Mouse (Mus musculus) erythroid progenitor cell, adult 5-6 weeks (primary cell): Measurements from ENCODE around the gene Ccdc7a. TPM values are rescaled to one million over a fixed set of nuclear protein-coding genes. Genes with fewer than 3 reads are reported as not detected.
A peak's percentile ranks its signal among the peaks of the same experiment; 100 is the strongest.
"Not testable (repeated sequence)": the region's sequence is repeated elsewhere in the genome, so short reads cannot be mapped to it uniquely, and the experiment has no call there.

ENCODE experiments used
- ATAC-seq: replicated peaks from 2 replicates; pipeline ENCODE4 v1.8.0; 2016; ENCODE audit warnings: moderate number of reproducible peaks, mild to moderate bottlenecking, moderate TSS enrichment, inconsistent platforms; ENCODE audit not compliant: poor library complexity, low FRiP score, severe bottlenecking
- total RNA-seq, 2 experiments: library from RNA; stranded (forward) in 1 of 2; stranded (reverse) in 1 of 2; fragments of 150-400 nt in 1 of 2; fragments of 186-747, 209-891 nt in 1 of 2; gene quantifications; 2 replicates each; pipeline versions ENCODE4 v1.2.3 to v1.2.4; 2015 to 2017; ENCODE audit warnings: low replicate concordance in 2 of 2

Gene Ccdc7a
- total RNA-seq (2015; ENCODE audit: low replicate concordance) (not detected in 2 replicates), total RNA-seq (2017; ENCODE audit: low replicate concordance) (not detected in 2 replicates)

GRCm38 (mm10) chr8:129065417-129065816 lies at the start of gene Ccdc7a:
Ccdc7a (minus strand) TSS chr8:129065517.
- not testable (repeated sequence) for ATAC-seq

DNA sequence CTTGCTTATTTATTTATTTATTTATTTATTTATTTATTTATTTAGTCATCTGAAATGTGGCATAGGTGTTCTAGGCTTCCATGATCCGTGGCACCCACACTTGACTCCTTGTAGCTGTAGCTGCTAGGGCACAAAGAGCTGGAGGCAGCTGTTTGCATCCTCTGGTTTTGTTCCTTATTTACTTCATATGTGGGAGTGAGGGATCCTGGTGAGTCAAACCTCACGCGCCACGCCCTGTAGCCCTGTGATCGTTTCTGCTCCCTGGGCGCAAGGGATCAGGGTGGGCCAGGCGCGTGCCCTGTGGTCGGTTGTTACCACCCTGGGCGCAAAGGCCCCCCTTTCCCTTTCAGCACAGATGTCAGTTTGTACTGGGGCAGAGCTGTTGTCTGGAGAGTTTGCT lies 1.5 kb upstream of the Ccdc7a start, which contains the start of gene Ccdc7b:
Gene Ccdc7b (plus strand): TSS at position 301 of the 400 bp plus-strand sequence.
- not testable (repeated sequence) for ATAC-seq

- no peak for ATAC-seq
Measured at GRCm38 (mm10) chr8:128991389-128991788, 73.9 kb downstream of the Ccdc7a start.

- not testable (repeated sequence) for ATAC-seq
Measured at GRCm38 (mm10) chr8:128948941-128949340, 116.4 kb downstream of the Ccdc7a start.

DNA sequence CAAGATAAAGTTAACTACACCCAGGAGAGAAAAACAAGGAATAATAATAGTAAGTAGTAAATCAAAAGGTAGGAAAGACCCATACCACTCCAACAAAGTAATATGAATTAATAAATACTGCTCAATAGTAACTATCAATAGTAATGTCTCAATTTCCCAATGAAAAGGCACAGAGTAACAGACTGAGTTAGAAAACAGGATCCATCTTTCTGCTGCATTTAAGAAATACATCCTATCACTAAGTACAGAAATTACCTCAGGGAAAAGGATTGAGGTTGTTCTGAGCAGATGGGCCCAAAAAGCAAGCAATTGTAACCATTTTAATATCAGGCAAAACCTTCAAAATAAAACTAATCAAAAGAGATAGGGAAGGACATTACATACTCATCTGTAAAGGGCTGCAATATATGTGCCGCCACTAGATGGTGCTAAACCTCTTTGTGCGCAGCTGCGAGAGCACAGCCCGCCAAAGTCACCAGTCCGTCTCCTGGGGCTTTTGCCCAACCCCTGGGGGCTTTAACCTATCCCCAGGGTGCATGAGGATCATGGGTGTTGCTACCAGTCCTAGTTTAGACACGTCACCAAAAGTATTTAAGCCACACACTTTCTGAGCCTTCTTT lies 124.2 kb downstream of the Ccdc7a start:
- not testable (repeated sequence) for ATAC-seq

DNA sequence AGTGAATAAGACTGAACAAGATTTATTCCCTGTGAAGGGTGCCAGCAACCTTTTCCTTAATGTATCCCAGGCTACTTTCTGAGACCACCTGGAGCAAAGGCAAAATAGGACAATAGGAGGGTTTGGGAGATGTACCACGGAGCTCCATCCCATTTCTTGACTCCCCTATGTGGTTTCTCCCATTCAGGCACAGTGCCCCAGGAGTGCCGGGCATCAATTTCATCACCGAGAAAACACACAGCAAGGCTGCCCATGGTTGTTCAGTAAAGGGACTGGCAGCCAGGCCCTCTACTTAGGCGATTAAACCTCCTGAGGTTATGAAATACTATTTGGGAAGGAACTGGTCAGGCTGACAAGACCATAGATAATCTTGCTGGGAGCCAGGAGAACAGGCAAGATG lies 131.9 kb downstream of the Ccdc7a start:
- ATAC-seq = peak; percentile 42; the same call in 1 of the 2 replicates

GRCm38 (mm10) chr8:128882719-128883118 lies 182.6 kb downstream of the Ccdc7a start:
- no peak for ATAC-seq

GRCm38 (mm10) chr8:128843749-128844148 lies 221.6 kb downstream of the Ccdc7a start:
- ATAC-seq = no peak

DNA sequence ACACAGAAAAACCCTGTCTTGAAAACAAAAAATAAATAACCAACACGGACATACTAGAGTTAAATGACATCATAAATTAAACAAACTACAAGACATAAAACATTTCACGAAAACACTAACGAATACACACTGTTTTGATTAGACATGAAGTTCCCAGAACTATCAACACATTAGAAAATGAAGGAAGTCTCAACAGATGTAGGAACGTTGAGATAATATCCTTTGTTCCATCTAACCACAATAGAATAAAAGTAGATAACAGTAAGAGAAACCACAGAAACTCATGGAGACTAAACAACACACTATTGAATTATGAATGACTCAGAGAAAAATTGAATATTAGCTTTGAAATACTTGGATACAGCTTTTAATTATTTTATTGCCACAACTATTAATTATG lies 252.8 kb downstream of the Ccdc7a start:
- ATAC-seq = no peak

GRCm38 (mm10) chr8:128798594-128798993 lies 266.7 kb downstream of the Ccdc7a start, which contains the start of gene Gm3952:
Gm3952 (minus strand) TSS chr8:128798694.
- no peak for ATAC-seq

GRCm38 (mm10) chr8:128735692-128736091 lies 329.6 kb downstream of the Ccdc7a start:
- ATAC-seq = no peak

DNA sequence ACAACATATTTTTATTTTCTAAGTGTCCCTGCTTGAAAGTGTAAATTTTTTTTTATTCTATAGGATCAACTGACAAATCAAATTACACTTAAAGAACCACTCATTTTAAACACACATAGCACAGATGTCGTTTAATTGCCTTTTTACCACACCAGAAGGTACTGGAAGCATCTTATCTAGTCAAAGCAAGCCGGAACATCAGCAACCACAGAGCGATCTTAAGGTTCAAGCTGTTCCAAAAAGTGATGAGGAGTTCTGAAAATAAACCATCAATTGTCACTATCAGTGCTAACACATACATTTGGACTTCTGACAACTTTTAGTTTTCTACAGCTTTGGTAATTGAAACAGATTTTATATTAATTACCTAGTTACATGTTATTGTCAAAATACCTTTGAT lies 331.2 kb downstream of the Ccdc7a start:
- no peak for ATAC-seq

DNA sequence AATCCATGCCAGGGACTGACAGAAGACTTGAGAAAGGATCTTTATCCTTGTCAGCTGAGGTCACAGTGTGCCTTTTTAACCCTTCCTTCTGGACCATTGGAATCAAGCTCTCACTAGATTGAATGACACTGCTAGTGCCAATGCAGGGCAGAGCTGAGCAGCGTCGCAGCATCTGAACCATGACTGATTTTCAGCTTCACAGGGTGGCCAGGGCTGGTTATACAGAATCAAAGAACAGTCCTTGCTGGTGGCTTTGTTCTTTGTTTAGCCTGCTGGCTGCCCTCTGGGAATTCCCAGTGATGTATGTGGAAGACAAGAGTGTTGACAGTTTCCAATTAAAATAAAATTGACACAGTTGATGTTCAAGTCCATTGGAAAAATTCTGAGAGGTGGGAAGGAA lies 333.1 kb downstream of the Ccdc7a start:
- ATAC-seq = no peak

DNA sequence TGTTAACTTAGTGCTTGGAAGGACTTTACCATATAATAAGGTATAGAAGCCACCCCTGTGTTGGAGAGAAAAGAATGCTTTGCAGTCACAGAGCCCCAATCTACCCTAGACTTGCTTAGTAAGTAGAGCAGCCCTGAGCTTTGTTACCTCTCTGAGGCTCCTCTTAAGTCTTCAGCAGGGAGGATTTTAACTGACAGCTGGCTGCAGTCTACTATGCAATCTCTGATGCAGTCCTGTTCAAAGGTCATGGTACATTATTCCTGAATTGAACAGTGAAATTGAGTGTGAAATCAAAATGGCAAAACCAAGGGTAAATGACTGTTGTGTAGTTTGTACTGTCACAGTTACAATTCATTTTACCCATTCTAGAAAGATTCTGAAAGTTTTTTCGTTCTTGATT lies 338.1 kb downstream of the Ccdc7a start:
- no peak for ATAC-seq

GRCm38 (mm10) chr8:128724819-128725218 lies 340.5 kb downstream of the Ccdc7a start:
- ATAC-seq = no peak

DNA sequence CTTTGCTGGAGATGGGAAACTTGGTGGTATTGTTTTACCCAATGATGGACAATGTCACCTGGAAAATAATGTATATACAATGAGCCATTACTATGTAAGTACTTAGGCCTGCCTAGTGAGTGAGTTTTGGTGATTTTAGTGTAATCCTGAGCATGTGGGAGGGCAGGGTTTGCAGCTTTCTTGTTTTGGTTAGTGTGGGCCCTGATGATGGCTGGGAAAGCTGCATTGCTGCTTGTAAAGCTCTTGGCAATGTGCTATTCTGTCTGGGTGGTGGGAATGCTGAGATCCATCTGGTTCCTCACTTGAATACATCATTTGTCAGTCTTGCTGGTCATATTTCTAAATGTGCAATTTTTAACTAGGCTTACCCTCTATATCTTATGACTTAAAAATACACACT lies 349.1 kb downstream of the Ccdc7a start:
- ATAC-seq = no peak

DNA sequence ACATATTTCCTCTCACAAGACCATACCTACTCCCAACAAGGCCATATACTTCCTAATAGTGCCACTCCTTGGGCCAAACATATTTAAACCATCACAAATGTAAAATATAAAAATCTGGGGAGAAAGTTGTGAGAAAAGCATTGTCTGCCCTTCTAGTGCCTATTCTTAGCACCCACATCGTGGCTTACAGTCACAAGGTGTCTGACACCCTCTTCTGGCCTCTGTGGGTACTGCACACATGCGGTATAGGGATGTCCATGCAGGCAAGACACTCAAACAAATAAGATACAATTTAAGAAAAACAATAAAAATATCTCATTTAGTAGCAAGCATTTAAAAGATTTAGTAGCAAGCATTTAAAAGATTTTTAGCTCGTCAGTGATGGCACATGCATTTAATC lies 356.1 kb downstream of the Ccdc7a start:
- peak; percentile 90 for ATAC-seq

DNA sequence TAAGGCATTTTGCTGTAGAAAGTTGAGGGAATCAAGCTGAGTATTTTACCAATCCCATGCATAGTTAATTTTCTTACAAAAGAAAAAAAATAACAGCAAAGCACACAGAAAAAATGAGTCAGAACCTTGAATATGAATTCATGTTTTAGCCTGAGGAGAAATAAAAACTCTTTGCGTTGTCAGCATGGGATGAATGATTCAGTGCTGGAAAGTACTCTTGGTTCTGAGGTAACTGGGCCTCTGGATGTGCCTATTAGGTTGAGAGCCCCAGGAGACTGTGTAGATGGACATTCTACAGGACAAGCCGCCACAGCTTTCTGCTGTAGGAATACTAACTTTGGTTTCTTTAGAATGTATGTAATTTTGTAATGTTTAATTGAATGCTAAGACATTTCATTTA lies 360.5 kb downstream of the Ccdc7a start:
- ATAC-seq = no peak

DNA sequence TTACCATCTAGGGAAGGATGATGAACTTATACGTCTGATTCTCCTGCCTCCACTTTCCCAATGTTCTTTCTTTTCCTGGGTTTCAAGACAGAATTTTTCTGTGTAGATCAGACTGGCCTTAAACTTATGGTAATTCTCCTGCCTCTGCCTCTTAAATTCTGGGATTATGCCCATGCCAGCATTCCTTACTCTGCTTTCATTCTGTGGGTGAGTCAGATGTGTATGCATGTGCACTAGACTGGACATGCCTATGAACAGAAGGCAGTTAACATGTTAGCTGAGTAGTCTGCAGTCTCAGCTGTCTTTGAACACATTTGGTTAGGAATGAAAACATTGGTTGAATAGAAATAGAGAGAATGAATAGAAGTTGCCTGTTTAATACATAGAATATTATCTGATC lies 360.9 kb downstream of the Ccdc7a start:
- no peak for ATAC-seq

- ATAC-seq = no peak
Measured at GRCm38 (mm10) chr8:128697945-128698344, 367.4 kb downstream of the Ccdc7a start.

GRCm38 (mm10) chr8:128696701-128697397 lies 368.5 kb downstream of the Ccdc7a start:
- ATAC-seq = peak; percentile 37
